Mouse (Mus musculus) MEL (cell line): ENCODE results near the gene Cpt2. TPM values are rescaled to one million over a fixed set of nuclear protein-coding genes. Genes with fewer than 3 reads are reported as not detected.
A peak's percentile ranks its signal among the peaks of the same experiment; 100 is the strongest.

Source experiments
- DNase-seq: peaks from one replicate; pipeline ENCODE4 v3.0.0; 2011; ENCODE audit warnings: low read depth, low spot score
- H3K27ac ChIP-seq: 2 replicates; pipeline ENCODE4 v1.5.1; 2012; ENCODE audit warnings: low read depth, mild to moderate bottlenecking, control low read depth, low read length, moderate library complexity; ENCODE audit not compliant: control insufficient read depth
- H3K27me3 ChIP-seq, 2 experiments: fragments of 150-350 bp in 1 of 2; sonication (generic) in 1 of 2; 2 replicates each; pipeline ENCODE4 v1.6.1; 2012; ENCODE audit warnings: low read length in 2 of 2, mild to moderate bottlenecking in 2 of 2, improper control_type of control experiment in 1 of 2, moderate library complexity in 1 of 2; ENCODE audit not compliant: insufficient read depth in 2 of 2, control insufficient read depth in 1 of 2
- H3K36me3 ChIP-seq, 2 experiments: 2 replicates each; pipeline ENCODE4 v1.6.1; 2012 to 2014; ENCODE audit warnings: low read length in 2 of 2, improper control_type of control experiment in 1 of 2, inconsistent platforms in 1 of 2, mild to moderate bottlenecking in 1 of 2; ENCODE audit not compliant: insufficient read depth in 2 of 2, control insufficient read depth in 1 of 2
- H3K4me1 ChIP-seq, 2 experiments: fragments of 150-350 bp in 1 of 2; sonication (generic) in 1 of 2; 2 replicates each; pipeline ENCODE4 v1.6.1; 2012; ENCODE audit warnings: low read length in 2 of 2, improper control_type of control experiment in 1 of 2, mild to moderate bottlenecking in 1 of 2; ENCODE audit not compliant: insufficient read depth in 2 of 2, control insufficient read depth in 1 of 2
- H3K4me3 ChIP-seq, 2 experiments: fragments of 150-350 bp in 1 of 2; sonication (generic) in 1 of 2; 2 replicates each; pipeline ENCODE4 v1.5.1; 2012; ENCODE audit warnings: low read depth in 2 of 2, low read length in 2 of 2, mild to moderate bottlenecking in 2 of 2, moderate library complexity in 2 of 2, control low read depth in 1 of 2, improper control_type of control experiment in 1 of 2; ENCODE audit not compliant: control insufficient read depth in 1 of 2, insufficient read depth in 1 of 2
- H3K79me2 ChIP-seq: 2 replicates; pipeline ENCODE4 v1.6.1; 2012; ENCODE audit warnings: mild to moderate bottlenecking, low read length, moderate library complexity; ENCODE audit not compliant: control insufficient read depth, poor library complexity, insufficient read depth
- H3K9ac ChIP-seq: 2 replicates; pipeline ENCODE4 v1.6.1; 2012; ENCODE audit warnings: low read depth, mild to moderate bottlenecking, control low read depth, low read length, moderate library complexity; ENCODE audit not compliant: control insufficient read depth, poor library complexity, severe bottlenecking
- H3K9me3 ChIP-seq: fragments of 150-350 bp; sonication (generic); replicated peaks from 2 replicates; pipeline ENCODE4 v1.6.1; 2012; ENCODE audit warnings: mild to moderate bottlenecking, low read length, improper control_type of control experiment, moderate library complexity; ENCODE audit not compliant: insufficient read depth
- CHD1 ChIP-seq: IDR thresholded peaks from 2 replicates; pipeline ENCODE4 v1.6.1; 2012; ENCODE audit warnings: low read depth, mild to moderate bottlenecking, inconsistent platforms, low read length, improper control_type of control experiment
- ELF1 ChIP-seq: IDR thresholded peaks from 2 replicates; pipeline ENCODE4 v1.6.1; 2014; ENCODE audit warnings: low read depth, mild to moderate bottlenecking, inconsistent platforms, low read length, improper control_type of control experiment, moderate library complexity
- ETS1 ChIP-seq: IDR thresholded peaks from 2 replicates; pipeline ENCODE4 v1.6.1; 2012; ENCODE audit warnings: low read depth, mild to moderate bottlenecking, inconsistent platforms, low read length, improper control_type of control experiment, moderate library complexity
- GABPA ChIP-seq: IDR thresholded peaks from 2 replicates; pipeline ENCODE4 v1.6.1; 2012; ENCODE audit warnings: low read depth, mild to moderate bottlenecking, inconsistent platforms, low read length, improper control_type of control experiment, moderate library complexity
- MAX ChIP-seq: IDR thresholded peaks from 2 replicates; pipeline ENCODE4 v1.6.1; 2011; ENCODE audit warnings: low read length, improper control_type of control experiment
- MAZ ChIP-seq: IDR thresholded peaks from 2 replicates; pipeline ENCODE4 v1.6.1; 2012; ENCODE audit warnings: low read depth, mild to moderate bottlenecking, inconsistent platforms, low read length, improper control_type of control experiment
- MEF2A ChIP-seq: IDR thresholded peaks from 2 replicates; pipeline ENCODE4 v1.6.1; 2014; ENCODE audit warnings: low read depth, mild to moderate bottlenecking, inconsistent platforms, low read length, improper control_type of control experiment; ENCODE audit not compliant: poor library complexity, insufficient replicate concordance, severe bottlenecking; ENCODE audit errors: extremely low read depth
- MXI1 ChIP-seq: IDR thresholded peaks from 2 replicates; pipeline ENCODE4 v1.6.1; 2011; ENCODE audit warnings: mild to moderate bottlenecking, low read depth, low read length, improper control_type of control experiment
- MYB ChIP-seq: IDR thresholded peaks from 2 replicates; pipeline ENCODE4 v1.6.1; 2011; ENCODE audit warnings: mild to moderate bottlenecking, low read depth, low read length, improper control_type of control experiment
- NELFE ChIP-seq: IDR thresholded peaks from 2 replicates; pipeline ENCODE4 v1.6.1; 2011; ENCODE audit warnings: low read depth, low read length, improper control_type of control experiment
- RCOR1 ChIP-seq: IDR thresholded peaks from 2 replicates; pipeline ENCODE4 v1.6.1; 2012; ENCODE audit warnings: low read depth, mild to moderate bottlenecking, inconsistent platforms, low read length, improper control_type of control experiment
- SIN3A ChIP-seq: IDR thresholded peaks from 2 replicates; pipeline ENCODE4 v1.6.1; 2012; ENCODE audit warnings: low read length, improper control_type of control experiment, inconsistent platforms
- TAL1 ChIP-seq: IDR thresholded peaks from 2 replicates; pipeline ENCODE4 v1.6.1; 2012; ENCODE audit warnings: mild to moderate bottlenecking, inconsistent platforms, low read length, moderate library complexity, mixed read lengths
- TCF12 ChIP-seq: IDR thresholded peaks from 2 replicates; pipeline ENCODE4 v1.6.1; 2014; ENCODE audit warnings: low read depth, mild to moderate bottlenecking, inconsistent platforms, low read length, improper control_type of control experiment, moderate library complexity
- UBTF ChIP-seq: IDR thresholded peaks from 2 replicates; pipeline ENCODE4 v1.6.1; 2012; ENCODE audit warnings: low read depth, mild to moderate bottlenecking, inconsistent platforms, low read length, improper control_type of control experiment, moderate library complexity, borderline replicate concordance; ENCODE audit not compliant: insufficient read depth
- USF2 ChIP-seq, 2 experiments: IDR thresholded peaks; 2 replicates each; pipeline ENCODE4 v1.6.1; 2011 to 2012; ENCODE audit warnings: improper control_type of control experiment in 2 of 2, low read length in 2 of 2, borderline replicate concordance in 1 of 2, inconsistent platforms in 1 of 2, low read depth in 1 of 2, mild to moderate bottlenecking in 1 of 2; ENCODE audit not compliant: insufficient read depth in 1 of 2
- ZC3H11A ChIP-seq: IDR thresholded peaks from 2 replicates; pipeline ENCODE4 v1.6.1; 2012; ENCODE audit warnings: low read depth, mild to moderate bottlenecking, inconsistent platforms, low read length, improper control_type of control experiment
- polyA plus RNA-seq, 2 experiments: library from polyadenylated mRNA; stranded (reverse) in 1 of 2; unstranded in 1 of 2; fragments of >175 nt in 1 of 2; fragments of >200 nt in 1 of 2; gene quantifications; 2 replicates each; pipeline versions ENCODE4 v1.2.1 to v1.2.4; 2012; ENCODE audit warnings: low replicate concordance in 2 of 2, low read depth in 1 of 2; ENCODE audit not compliant: insufficient read length in 2 of 2, insufficient read depth in 1 of 2, missing spikeins in 1 of 2
- total RNA-seq: library from RNA; depleted of rRNA; stranded (reverse); fragments of 300-350 nt; gene quantifications from 2 replicates; pipeline ENCODE4 v1.2.3, GENCODE M21; 2012

Cpt2 gene
- total and polyA plus RNA-seq, 3 experiments, result 14.0 to 37.6 TPM; not detected in 1

DNA sequence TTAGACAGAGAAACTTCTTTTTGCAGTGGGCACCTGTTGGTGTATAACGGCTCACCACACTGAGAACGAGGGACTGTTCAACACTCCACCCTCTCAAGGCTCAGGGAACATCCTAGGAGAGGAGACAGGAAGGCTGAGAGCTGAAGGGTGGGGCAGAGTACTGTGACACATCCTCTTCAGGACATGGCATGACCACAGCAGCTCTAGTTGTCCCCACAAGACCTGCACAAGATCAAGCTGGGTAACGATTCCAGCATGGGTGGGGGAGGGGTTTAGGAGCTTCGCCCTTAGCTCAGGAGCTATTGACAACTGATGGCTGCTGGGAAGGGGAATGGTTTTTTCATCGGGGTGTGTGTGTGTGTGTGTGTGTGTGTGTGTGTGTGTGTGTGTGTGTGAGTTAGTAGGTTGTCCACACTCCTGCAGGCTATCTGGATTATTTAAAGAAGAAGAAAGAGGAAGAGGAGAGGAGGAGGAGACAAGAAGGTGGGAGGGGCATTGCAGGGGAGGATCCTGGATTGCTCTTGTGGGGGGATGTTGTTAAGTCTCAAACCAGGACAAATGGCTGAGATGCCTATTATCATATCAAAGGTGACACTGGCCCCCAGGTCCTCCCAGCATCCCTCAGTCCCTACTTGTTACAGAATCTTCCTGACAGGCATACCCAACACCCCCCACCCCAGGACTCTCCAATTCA, 43.2 kb upstream of the Cpt2 start:
- TF ChIP-seq CHD1, result no peak
- TF ChIP-seq NELFE, result no peak
- no peak for TF ChIP-seq MYB
- no peak for TF ChIP-seq SIN3A
- no peak for TF ChIP-seq UBTF
- TF ChIP-seq RCOR1, result no peak
- TF ChIP-seq MEF2A, result no peak
- TF ChIP-seq USF2 (IDR thresholded peaks at IDR 0.05; ENCODE audit: borderline replicate concordance in 1 of 2, insufficient read depth in 1 of 2, low read depth in 1 of 2, low read length in 2 of 2), result no peak
- TF ChIP-seq MAZ, result no peak
- TF ChIP-seq, all 39 proteins: peak for 0
- H3K9ac ChIP-seq, result peak overlapping the region; percentile 19; the same call in 1 of the 2 replicates
- H3K4me3 ChIP-seq, result peak overlapping the region; percentile 28 to 32; a peak in 2 of 4 replicates
- no peaks in the 10 kb centered on the region for H3K36me3 ChIP-seq
- 0 out of 4 replicates have a peak, but pooled peaks cover 0 to 1% of the 10 kb centered on the region in 2 experiments for H3K27me3 ChIP-seq
- H3K79me2 ChIP-seq, result no peaks in the 10 kb centered on the region
- H3K4me1 ChIP-seq, result peaks cover 0 to 13% of the 10 kb centered on the region in 2 experiments; a peak in 2 of 4 replicates
- no peaks in the 10 kb centered on the region for H3K9me3 ChIP-seq
- no peak overlapping the region for H3K27ac ChIP-seq
- DNase-seq, result peak; percentile 69

DNA sequence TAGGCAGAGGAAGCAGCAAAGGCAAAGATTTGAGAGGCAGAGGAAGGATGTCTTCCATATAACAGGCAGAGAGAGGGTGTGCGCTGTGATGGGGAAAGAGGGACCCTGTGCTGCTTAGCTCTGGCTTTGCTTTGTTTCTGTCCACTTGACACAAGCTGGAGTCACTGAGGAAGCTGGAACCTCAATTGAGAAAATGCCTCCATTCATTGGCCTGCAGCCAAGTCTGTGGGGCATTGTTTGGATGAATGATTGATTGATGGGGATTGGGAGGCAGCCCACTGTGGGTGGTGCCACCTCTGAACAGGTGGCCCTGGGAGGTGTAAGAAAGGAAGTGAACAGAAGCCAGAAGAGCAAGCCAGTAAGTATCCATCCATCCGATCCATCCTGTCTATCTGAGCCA, 39.4 kb upstream of the Cpt2 start:
- DNase-seq, result no peak
- H3K36me3 ChIP-seq, result no peaks in the 10 kb centered on the region
- TF ChIP-seq GABPA (no peak), TCF12 (no peak), MXI1 (no peak), MAX (no peak), TAL1 (no peak), ELF1 (no peak), ETS1 (no peak), NELFE (no peak), SIN3A (no peak), ZC3H11A (no peak)
- no peak overlapping the region for H3K27ac ChIP-seq
- H3K9ac ChIP-seq, result no peak overlapping the region
- H3K4me1 ChIP-seq, result peaks cover 0 to 13% of the 10 kb centered on the region in 2 experiments; a peak in 2 of 4 replicates
- H3K9me3 ChIP-seq, result no peaks in the 10 kb centered on the region
- H3K79me2 ChIP-seq, result no peaks in the 10 kb centered on the region
- H3K4me3 ChIP-seq, result no peak overlapping the region
- peaks cover 1 to 4% of the 10 kb centered on the region in 2 experiments; a peak in 3 of 4 replicates for H3K27me3 ChIP-seq
